Mouse (Mus musculus) kidney, postnatal 25 days (tissue): ENCODE results near the gene Jmjd8.

Experiments
- DNase-seq, 2 experiments: peaks; one replicate each; pipeline ENCODE4 v3.0.0; 2021; ENCODE audit warnings: mixed read lengths in 2 of 2

Jmjd8 gene

GRCm38 (mm10) chr17:25833291-25833663 lies 4.6 kb downstream of the Jmjd8 start, which contains the start of gene Stub1:
Gene Stub1, minus strand, starts transcription at chr17:25833404.
- DNase-seq, result peak; percentile 96 to 98

- DNase-seq, result peak; percentile 65 to 87
Measured at GRCm38 (mm10) chr17:25833961-25834594, 5.4 kb downstream of the Jmjd8 start.

- DNase-seq, result peak in 1 of 2 experiments; percentile 42
Measured at GRCm38 (mm10) chr17:25834595-25835222, 6.0 kb downstream of the Jmjd8 start.

GRCm38 (mm10) chr17:25835301-25835700 lies 6.6 kb downstream of the Jmjd8 start:
- DNase-seq, result no peak

- DNase-seq, result no peak
Measured at GRCm38 (mm10) chr17:25835816-25836215, 7.1 kb downstream of the Jmjd8 start.

- peak in 1 of 2 experiments; percentile 74 for DNase-seq
Measured at GRCm38 (mm10) chr17:25836397-25837075, 7.9 kb downstream of the Jmjd8 start.

- peak; percentile 72 to 89 for DNase-seq
Measured at GRCm38 (mm10) chr17:25837076-25837410, 8.4 kb downstream of the Jmjd8 start, which contains the start of gene Rhbdl1. Gene Rhbdl1, minus strand, starts transcription at chr17:25837295.

GRCm38 (mm10) chr17:25837533-25837932 lies 8.9 kb downstream of the Jmjd8 start:
- no peak for DNase-seq

GRCm38 (mm10) chr17:25838904-25839303 lies 10.2 kb downstream of the Jmjd8 start:
- DNase-seq, result peak in 1 of 2 experiments; percentile 38

GRCm38 (mm10) chr17:25839455-25840235 lies 11.0 kb downstream of the Jmjd8 start:
- peak; percentile 71 to 85 for DNase-seq

GRCm38 (mm10) chr17:25840519-25840918 lies 11.9 kb downstream of the Jmjd8 start:
- DNase-seq, result no peak

- DNase-seq, result no peak
Measured at GRCm38 (mm10) chr17:25841117-25841880, 12.6 kb downstream of the Jmjd8 start, which contains the start of gene Gm20683. Gene Gm20683, minus strand, starts transcription at chr17:25841763.

- DNase-seq, result no peak
Measured at GRCm38 (mm10) chr17:25842509-25842908, 13.8 kb downstream of the Jmjd8 start.

- no peak for DNase-seq
Measured at GRCm38 (mm10) chr17:25843122-25843521, 14.5 kb downstream of the Jmjd8 start.

- DNase-seq, result no peak
Measured at GRCm38 (mm10) chr17:25843636-25844395, 15.1 kb downstream of the Jmjd8 start.

- DNase-seq, result peak; percentile 97 to 98
Measured at GRCm38 (mm10) chr17:25844396-25844901, 15.8 kb downstream of the Jmjd8 start, which contains the start of gene Rhot2. Gene Rhot2, minus strand, starts transcription at chr17:25844851.

GRCm38 (mm10) chr17:25860229-25860628 lies 31.6 kb downstream of the Jmjd8 start:
- DNase-seq, result no peak

- DNase-seq, result peak; percentile 92 to 96
Measured at GRCm38 (mm10) chr17:25860832-25861703, 32.4 kb downstream of the Jmjd8 start, which contains the start of gene Wdr90. Gene Wdr90, minus strand, starts transcription at chr17:25861501.

GRCm38 (mm10) chr17:25861704-25862612 lies 33.3 kb downstream of the Jmjd8 start:
- no peak for DNase-seq
